Mouse (Mus musculus): Measurements from ENCODE around the gene Ppm1n. TPM values are rescaled to one million over a fixed set of nuclear protein-coding genes. Genes with fewer than 3 reads are reported as not detected.
A peak's percentile ranks its signal among the peaks of the same experiment; 100 is the strongest.

Ppm1n gene
- polyA plus RNA-seq, 1 experiment from 2014 or later, result not detected

DNA sequence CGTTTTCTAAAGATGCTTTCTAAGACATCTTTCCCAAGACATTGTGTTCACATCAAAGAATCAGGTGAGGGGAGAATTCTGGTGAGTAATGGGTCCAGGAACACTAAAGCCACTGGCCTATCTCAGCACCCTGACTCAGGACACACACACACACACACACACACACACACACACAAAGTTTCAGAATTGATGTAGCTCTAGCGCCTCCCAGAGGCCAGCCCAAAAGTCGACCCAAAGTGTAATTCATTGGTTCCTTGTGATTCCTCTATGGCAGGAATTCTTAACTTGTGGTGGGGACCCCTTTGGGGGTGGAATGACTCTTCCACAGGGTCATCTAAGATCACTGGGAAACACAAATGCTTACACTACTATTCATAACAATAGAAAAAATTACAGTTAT, 19.3 kb upstream of the Ppm1n start:
- H3K36me3 ChIP-seq (ENCODE audit: control insufficient read depth, insufficient read depth, low read length), result no peaks in the 10 kb centered on the region
- H3K9ac ChIP-seq (replicated peaks; ENCODE audit: low read depth, low read length), result no peak overlapping the region
- no peak overlapping the region for H3K27ac ChIP-seq (ENCODE audit: low read length)
- H3K4me2 ChIP-seq (replicated peaks; ENCODE audit: low read depth, low read length), result no peak overlapping the region
- H3K4me1 ChIP-seq (ENCODE audit: control insufficient read depth, insufficient read depth, low read length), result peaks cover 5% of the 10 kb centered on the region; the same call in 1 of the 2 replicates
- ATAC-seq (ENCODE audit: insufficient number of reproducible peaks, insufficient read depth, low FRiP score, low read depth), result no peak
- no peak overlapping the region for H3K4me3 ChIP-seq (ENCODE audit: low read depth, low read length)
- H3K27me3 ChIP-seq (ENCODE audit: control insufficient read depth, insufficient read depth, low read length), result peaks cover 17% of the 10 kb centered on the region; the same call in 1 of the 2 replicates
- 18% methylated on average over 3 of the region's 3 CpGs for WGBS
- no peaks in the 10 kb centered on the region for H3K9me3 ChIP-seq (ENCODE audit: control insufficient read depth, low read depth, low read length)

DNA sequence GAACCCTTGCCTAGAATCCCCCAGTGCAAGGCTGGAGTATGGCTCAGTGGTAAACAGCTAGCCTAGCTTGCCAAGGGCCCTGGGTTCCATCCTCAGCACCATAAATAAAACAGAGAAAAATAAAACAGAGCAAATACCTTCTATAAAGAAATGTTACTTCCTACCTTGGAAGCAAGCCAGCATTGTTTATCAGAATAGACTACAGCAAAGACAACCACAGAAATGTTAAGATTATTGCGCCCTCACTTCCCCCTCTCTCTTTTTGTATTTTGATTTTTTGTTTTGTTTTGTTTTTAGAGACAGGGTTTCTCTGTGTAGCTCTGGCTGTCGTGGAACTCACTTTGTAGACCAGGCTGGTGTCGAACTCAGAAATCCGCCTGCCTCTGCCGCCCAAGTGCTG, 17.9 kb upstream of the Ppm1n start:
- Histone ChIP-seq H3K27me3 (ENCODE audit: control insufficient read depth, insufficient read depth, low read length) (peaks cover 10% of the 10 kb centered on the region; the same call in 1 of the 2 replicates), H3K4me3 (ENCODE audit: low read depth, low read length) (no peak overlapping the region), H3K9ac (replicated peaks; ENCODE audit: low read depth, low read length) (no peak overlapping the region), H3K4me2 (replicated peaks; ENCODE audit: low read depth, low read length) (no peak overlapping the region), H3K36me3 (ENCODE audit: control insufficient read depth, insufficient read depth, low read length) (no peaks in the 10 kb centered on the region), H3K9me3 (ENCODE audit: control insufficient read depth, low read depth, low read length) (no peaks in the 10 kb centered on the region), H3K4me1 (ENCODE audit: control insufficient read depth, insufficient read depth, low read length) (peaks cover 5% of the 10 kb centered on the region; the same call in 1 of the 2 replicates), H3K27ac (ENCODE audit: low read length) (no peak overlapping the region)
- no peak for ATAC-seq (ENCODE audit: insufficient number of reproducible peaks, insufficient read depth, low FRiP score, low read depth)
- WGBS, result 91% methylated on average over 5 of the region's 5 CpGs

DNA sequence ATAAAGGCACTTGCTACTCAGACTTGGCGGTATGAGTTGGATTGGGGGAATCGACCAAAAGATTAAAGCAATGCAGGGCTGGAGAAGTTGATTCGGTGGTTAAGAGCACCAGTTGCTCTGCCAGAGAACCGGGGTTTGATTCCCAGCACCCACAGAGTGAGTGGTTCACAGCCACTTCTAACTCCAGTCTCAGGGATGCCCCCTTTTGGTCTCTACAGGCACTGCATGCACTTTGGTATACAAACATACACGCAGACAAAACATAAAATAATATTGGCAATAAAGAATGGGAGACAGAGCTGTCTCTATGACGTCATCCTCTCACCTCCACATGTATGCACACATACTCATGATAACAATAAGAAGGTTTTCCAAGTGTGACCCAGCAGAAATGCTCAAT, 17.2 kb upstream of the Ppm1n start:
- Histone ChIP-seq H3K4me2 (replicated peaks; ENCODE audit: low read depth, low read length) (no peak overlapping the region), H3K36me3 (ENCODE audit: control insufficient read depth, insufficient read depth, low read length) (no peaks in the 10 kb centered on the region), H3K27ac (ENCODE audit: low read length) (no peak overlapping the region), H3K9me3 (ENCODE audit: control insufficient read depth, low read depth, low read length) (no peaks in the 10 kb centered on the region), H3K4me1 (ENCODE audit: control insufficient read depth, insufficient read depth, low read length) (peaks cover 5% of the 10 kb centered on the region; the same call in 1 of the 2 replicates), H3K4me3 (ENCODE audit: low read depth, low read length) (no peak overlapping the region), H3K27me3 (ENCODE audit: control insufficient read depth, insufficient read depth, low read length) (peaks cover 4% of the 10 kb centered on the region; the same call in 1 of the 2 replicates), H3K9ac (replicated peaks; ENCODE audit: low read depth, low read length) (no peak overlapping the region)
- no peak for ATAC-seq (ENCODE audit: insufficient number of reproducible peaks, insufficient read depth, low FRiP score, low read depth)
- WGBS, result 86% methylated on average over 6 of the region's 6 CpGs

DNA sequence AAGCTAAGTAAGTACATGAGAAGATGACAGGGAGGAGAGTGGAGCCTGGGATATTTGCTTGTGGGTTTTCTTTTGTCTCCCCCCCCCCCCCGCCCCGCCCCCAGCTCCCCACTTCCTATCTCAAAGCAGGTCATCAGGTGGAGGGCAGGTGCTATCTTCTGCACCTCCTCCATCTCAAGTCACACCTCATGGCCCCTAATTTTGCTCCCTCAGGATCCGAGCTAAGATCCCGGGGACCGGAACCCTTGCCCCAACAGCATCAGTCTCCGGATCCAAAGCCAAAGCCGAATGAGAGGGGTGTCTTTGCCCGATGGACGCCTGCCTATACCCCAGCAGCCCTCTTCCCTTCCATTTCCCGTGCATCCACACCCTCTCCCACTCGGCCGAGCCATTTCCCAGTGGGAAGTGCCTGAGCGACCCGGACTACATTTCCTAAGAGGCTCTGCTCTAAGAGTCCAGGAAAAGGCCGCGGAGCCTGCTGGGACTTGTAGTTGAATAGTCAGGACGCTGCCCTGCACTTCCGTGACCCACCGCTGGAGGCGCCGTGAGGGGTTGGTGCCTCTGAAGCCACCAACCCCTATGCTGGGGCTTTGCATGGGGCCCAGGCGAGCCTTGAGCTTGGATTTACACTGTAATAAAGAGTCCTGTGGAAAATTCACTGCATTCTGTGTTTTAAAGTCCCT, 15.8 kb upstream of the Ppm1n start:
- no peaks in the 10 kb centered on the region for H3K27me3 ChIP-seq (ENCODE audit: control insufficient read depth, insufficient read depth, low read length)
- no peaks in the 10 kb centered on the region for H3K36me3 ChIP-seq (ENCODE audit: control insufficient read depth, insufficient read depth, low read length)
- H3K4me1 ChIP-seq (ENCODE audit: control insufficient read depth, insufficient read depth, low read length), result peaks cover 5% of the 10 kb centered on the region
- no peak overlapping the region for H3K27ac ChIP-seq (ENCODE audit: low read length)
- ATAC-seq (ENCODE audit: insufficient number of reproducible peaks, insufficient read depth, low FRiP score, low read depth), result peak; percentile 72
- H3K9me3 ChIP-seq (ENCODE audit: control insufficient read depth, low read depth, low read length), result no peaks in the 10 kb centered on the region
- no peak overlapping the region for H3K9ac ChIP-seq (replicated peaks; ENCODE audit: low read depth, low read length)
- WGBS, result 12% methylated on average over 21 of the region's 22 CpGs
- peak overlapping the region; percentile 20 for H3K4me3 ChIP-seq (ENCODE audit: low read depth, low read length)
- H3K4me2 ChIP-seq (replicated peaks; ENCODE audit: low read depth, low read length), result peak overlapping the region; percentile 53

DNA sequence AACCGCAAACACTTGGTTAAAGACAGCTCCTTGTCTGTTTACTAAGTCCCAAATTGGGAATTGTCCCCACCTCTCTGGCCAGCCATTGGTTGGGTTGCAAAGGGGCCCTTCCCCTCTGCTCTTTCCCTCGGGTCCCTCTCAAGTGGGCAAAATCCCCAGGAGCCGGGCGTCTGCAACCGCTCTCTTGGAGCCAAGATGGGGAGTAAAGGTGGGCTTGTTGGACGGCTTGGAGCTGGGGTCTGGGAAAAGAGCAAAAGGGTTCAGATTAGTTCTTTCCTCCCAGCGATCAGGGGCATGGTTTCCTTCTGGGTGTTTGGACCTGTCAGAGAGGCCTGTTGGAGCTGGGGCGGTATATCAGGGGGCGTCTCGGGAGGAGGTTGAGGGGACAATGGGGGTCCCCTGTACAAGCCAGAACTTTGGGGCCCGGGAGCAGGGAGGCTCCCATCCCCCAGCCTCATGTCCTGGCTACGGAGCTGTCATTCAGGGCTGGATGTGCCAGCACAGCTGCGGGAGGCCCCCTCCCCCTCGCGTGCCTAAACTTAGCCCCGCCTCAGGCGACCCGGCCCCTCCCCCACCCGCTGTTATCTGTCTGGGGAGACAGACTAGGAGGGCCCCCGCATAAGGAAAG, 11.2 kb upstream of the Ppm1n start:
- peaks cover 5% of the 10 kb centered on the region for H3K4me1 ChIP-seq (ENCODE audit: control insufficient read depth, insufficient read depth, low read length)
- WGBS, result 0% methylated on average over 20 of the region's 20 CpGs
- no peaks in the 10 kb centered on the region for H3K27me3 ChIP-seq (ENCODE audit: control insufficient read depth, insufficient read depth, low read length)
- H3K36me3 ChIP-seq (ENCODE audit: control insufficient read depth, insufficient read depth, low read length), result no peaks in the 10 kb centered on the region
- H3K9me3 ChIP-seq (ENCODE audit: control insufficient read depth, low read depth, low read length), result no peaks in the 10 kb centered on the region
- ATAC-seq (ENCODE audit: insufficient number of reproducible peaks, insufficient read depth, low FRiP score, low read depth), result no peak
- H3K4me3 ChIP-seq (ENCODE audit: low read depth, low read length), result peak overlapping the region; percentile 33
- H3K4me2 ChIP-seq (replicated peaks; ENCODE audit: low read depth, low read length), result peak overlapping the region; percentile 63
- H3K27ac ChIP-seq (ENCODE audit: low read length), result peak overlapping the region; percentile 18; the same call in 1 of the 2 replicates
- H3K9ac ChIP-seq (replicated peaks; ENCODE audit: low read depth, low read length), result no peak overlapping the region

DNA sequence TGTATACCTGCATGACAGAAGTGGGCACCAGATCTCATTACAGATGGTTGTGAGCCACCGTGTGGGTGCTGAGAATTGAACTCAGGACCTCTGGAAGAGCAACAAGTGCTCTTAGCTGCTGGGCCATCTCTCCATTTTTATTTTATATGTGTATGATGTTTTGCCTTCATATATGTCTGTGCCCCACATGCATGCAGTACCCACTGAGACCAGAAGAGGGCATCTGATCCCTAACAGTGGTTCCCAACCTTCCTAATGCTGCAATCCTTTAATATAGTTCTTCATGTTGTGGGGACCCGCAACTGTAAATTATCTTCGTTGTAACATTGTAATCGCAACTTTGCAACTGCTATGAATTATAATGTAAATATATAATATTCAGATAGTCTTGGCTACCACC, 4.9 kb upstream of the Ppm1n start:
- no peak overlapping the region for H3K27ac ChIP-seq (ENCODE audit: low read length)
- no peak overlapping the region for H3K9ac ChIP-seq (replicated peaks; ENCODE audit: low read depth, low read length)
- H3K9me3 ChIP-seq (ENCODE audit: control insufficient read depth, low read depth, low read length), result no peaks in the 10 kb centered on the region
- H3K4me3 ChIP-seq (ENCODE audit: low read depth, low read length), result no peak overlapping the region
- H3K36me3 ChIP-seq (ENCODE audit: control insufficient read depth, insufficient read depth, low read length), result no peaks in the 10 kb centered on the region
- H3K4me2 ChIP-seq (replicated peaks; ENCODE audit: low read depth, low read length), result no peak overlapping the region
- H3K27me3 ChIP-seq (ENCODE audit: control insufficient read depth, insufficient read depth, low read length), result peaks cover 14% of the 10 kb centered on the region
- WGBS, result 26% methylated on average over 4 of the region's 4 CpGs
- no peak for ATAC-seq (ENCODE audit: insufficient number of reproducible peaks, insufficient read depth, low FRiP score, low read depth)
- peaks cover 7% of the 10 kb centered on the region; the same call in 1 of the 2 replicates for H3K4me1 ChIP-seq (ENCODE audit: control insufficient read depth, insufficient read depth, low read length)

DNA sequence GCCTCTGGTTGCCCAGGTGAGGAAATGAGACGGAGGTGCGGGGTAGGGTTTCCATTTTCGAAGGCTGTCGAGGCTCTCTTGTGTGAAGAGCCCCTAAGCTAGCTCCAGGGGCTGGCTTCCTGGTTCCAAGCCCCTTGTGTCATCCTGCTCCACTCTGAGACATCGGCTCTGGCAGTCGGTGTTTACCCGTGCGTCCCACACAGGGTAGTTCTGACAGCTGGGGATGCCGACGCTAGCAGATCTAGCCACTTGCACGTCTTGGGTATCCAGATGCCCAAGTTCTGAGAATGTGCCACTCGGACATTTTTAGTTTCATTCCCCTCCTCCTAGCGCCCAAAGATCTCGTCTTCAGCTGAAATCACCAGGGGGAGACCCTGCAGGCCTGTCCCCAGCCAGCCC, 3.5 kb upstream of the Ppm1n start:
- Histone ChIP-seq H3K4me1 (ENCODE audit: control insufficient read depth, insufficient read depth, low read length) (peaks cover 7% of the 10 kb centered on the region; the same call in 1 of the 2 replicates), H3K36me3 (ENCODE audit: control insufficient read depth, insufficient read depth, low read length) (no peaks in the 10 kb centered on the region), H3K4me3 (ENCODE audit: low read depth, low read length) (0 out of 2 replicates have a peak overlapping the region, but pooled peaks have one; percentile 55), H3K9ac (replicated peaks; ENCODE audit: low read depth, low read length) (no peak overlapping the region), H3K9me3 (ENCODE audit: control insufficient read depth, low read depth, low read length) (no peaks in the 10 kb centered on the region), H3K4me2 (replicated peaks; ENCODE audit: low read depth, low read length) (peak overlapping the region; percentile 100), H3K27me3 (ENCODE audit: control insufficient read depth, insufficient read depth, low read length) (peaks cover 27% of the 10 kb centered on the region), H3K27ac (ENCODE audit: low read length) (no peak overlapping the region)
- no peak for ATAC-seq (ENCODE audit: insufficient number of reproducible peaks, insufficient read depth, low FRiP score, low read depth)
- WGBS, result 42% methylated on average over 14 of the region's 14 CpGs

DNA sequence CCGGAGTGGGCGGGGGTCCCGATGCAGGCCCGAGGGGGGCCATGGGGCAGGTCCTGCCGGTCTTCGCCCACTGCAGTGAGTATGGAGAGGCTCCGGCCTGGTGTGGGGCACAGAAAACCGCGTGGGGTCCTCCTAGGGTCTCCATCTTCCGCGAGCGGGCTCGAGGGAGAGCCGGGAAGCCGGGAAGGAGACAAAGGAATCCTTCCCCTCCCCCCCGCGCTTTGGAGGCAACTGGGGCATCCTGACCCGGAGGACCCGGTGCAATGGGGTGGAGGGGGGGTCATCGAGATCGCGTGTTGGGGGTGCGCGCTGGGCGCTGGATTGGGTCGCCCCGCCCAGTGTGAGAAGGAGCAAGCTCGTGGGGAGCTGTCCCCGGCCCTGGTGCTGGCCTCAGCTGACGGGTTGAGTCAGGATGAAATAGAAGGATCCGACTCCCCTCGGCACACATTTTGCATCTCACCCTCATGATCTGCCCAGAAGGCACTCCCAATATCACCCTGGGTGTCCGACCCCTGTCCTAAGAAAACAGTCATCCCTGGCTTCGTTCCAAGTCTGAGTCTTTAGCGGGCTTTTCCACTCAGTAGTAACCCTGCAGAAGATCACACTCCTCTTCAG, 3.0 kb upstream of the Ppm1n start:
- no peak overlapping the region; the same call in 1 of the 2 replicates for H3K9ac ChIP-seq (replicated peaks; ENCODE audit: low read depth, low read length)
- H3K4me3 ChIP-seq (ENCODE audit: low read depth, low read length), result peak overlapping the region; percentile 55
- peak overlapping the region; percentile 100 for H3K4me2 ChIP-seq (replicated peaks; ENCODE audit: low read depth, low read length)
- no peak overlapping the region for H3K27ac ChIP-seq (ENCODE audit: low read length)
- peaks cover 32% of the 10 kb centered on the region for H3K27me3 ChIP-seq (ENCODE audit: control insufficient read depth, insufficient read depth, low read length)
- no peaks in the 10 kb centered on the region for H3K36me3 ChIP-seq (ENCODE audit: control insufficient read depth, insufficient read depth, low read length)
- ATAC-seq (ENCODE audit: insufficient number of reproducible peaks, insufficient read depth, low FRiP score, low read depth), result peak; percentile 54
- H3K9me3 ChIP-seq (ENCODE audit: control insufficient read depth, low read depth, low read length), result no peaks in the 10 kb centered on the region
- WGBS, result under 1% methylated on average over 34 of the region's 35 CpGs
- H3K4me1 ChIP-seq (ENCODE audit: control insufficient read depth, insufficient read depth, low read length), result peaks cover 7% of the 10 kb centered on the region; the same call in 1 of the 2 replicates

All from stomach, embryonic 14.5 days (tissue).